Mouse (Mus musculus) MEL (cell line): ENCODE measurements around the gene Fkbp14.
A peak's percentile ranks its signal among the peaks of the same experiment; 100 is the strongest.

Experiments
- CTCF ChIP-seq, 3 experiments: IDR thresholded peaks in 2 of 3; conservative IDR thresholded peaks in 1 of 3; 2 replicates each; pipeline ENCODE4 v1.5.1; 2011 to 2012; ENCODE audit warnings: low read length in 3 of 3, low read depth in 2 of 3, mild to moderate bottlenecking in 2 of 3, improper control_type of control experiment in 1 of 3, inconsistent platforms in 1 of 3, mixed read lengths in 1 of 3, moderate library complexity in 1 of 3; ENCODE audit not compliant: control insufficient read depth in 1 of 3, insufficient read depth in 1 of 3, poor library complexity in 1 of 3, severe bottlenecking in 1 of 3
- E2F4 ChIP-seq: IDR thresholded peaks from 2 replicates; pipeline ENCODE4 v1.6.1; 2011; ENCODE audit warnings: low read depth, low read length, improper control_type of control experiment, borderline replicate concordance
- ELF1 ChIP-seq: IDR thresholded peaks from 2 replicates; pipeline ENCODE4 v1.6.1; 2014; ENCODE audit warnings: low read depth, mild to moderate bottlenecking, inconsistent platforms, low read length, improper control_type of control experiment, moderate library complexity
- GATA1 ChIP-seq: IDR thresholded peaks from 2 replicates; pipeline ENCODE4 v1.6.1; 2011; ENCODE audit warnings: low read depth, low read length, improper control_type of control experiment
- HCFC1 ChIP-seq: IDR thresholded peaks from 2 replicates; pipeline ENCODE4 v1.6.1; 2012; ENCODE audit warnings: low read depth, mild to moderate bottlenecking, inconsistent platforms, low read length, improper control_type of control experiment, moderate library complexity
- MAX ChIP-seq: IDR thresholded peaks from 2 replicates; pipeline ENCODE4 v1.6.1; 2011; ENCODE audit warnings: low read length, improper control_type of control experiment
- POLR2A ChIP-seq, 2 experiments: IDR thresholded peaks; 2 replicates each; pipeline ENCODE4 v1.6.1; 2011 to 2012; ENCODE audit warnings: low read length in 2 of 2, mild to moderate bottlenecking in 2 of 2, control low read depth in 1 of 2, improper control_type of control experiment in 1 of 2, low read depth in 1 of 2, moderate library complexity in 1 of 2; ENCODE audit not compliant: control insufficient read depth in 1 of 2, insufficient read depth in 1 of 2, poor library complexity in 1 of 2
- POLR2AphosphoS2 ChIP-seq: IDR thresholded peaks from 2 replicates; pipeline ENCODE4 v1.6.1; 2011; ENCODE audit warnings: low read length, improper control_type of control experiment
- RAD21 ChIP-seq: IDR thresholded peaks from 2 replicates; pipeline ENCODE4 v1.6.1; 2011; ENCODE audit warnings: mild to moderate bottlenecking, low read depth, low read length, improper control_type of control experiment
- TBP ChIP-seq: IDR thresholded peaks from 2 replicates; pipeline ENCODE4 v1.8.0; 2011; ENCODE audit warnings: low read depth, low read length, improper control_type of control experiment
- ZKSCAN1 ChIP-seq: IDR thresholded peaks from 2 replicates; pipeline ENCODE4 v1.6.1; 2012; ENCODE audit warnings: low read depth, mild to moderate bottlenecking, inconsistent platforms, low read length, improper control_type of control experiment, moderate library complexity
- ZMIZ1 ChIP-seq: IDR thresholded peaks from 2 replicates; pipeline ENCODE4 v1.6.1; 2012; ENCODE audit warnings: low read depth, mild to moderate bottlenecking, inconsistent platforms, low read length, improper control_type of control experiment, moderate library complexity

GRCm38 (mm10) chr6:54631462-54631861 lies 34.4 kb upstream of the Fkbp14 start:
- TF ChIP-seq E2F4 (no peak), RAD21 (peak; percentile 10; the same call in 1 of the 2 replicates), ZKSCAN1 (no peak), ZMIZ1 (no peak), TBP (no peak), CTCF (IDR thresholded peaks at IDR 0.05 in 2 of 3, conservative IDR thresholded peaks at IDR 0.05 in 1 of 3; ENCODE audit: control insufficient read depth in 1 of 3, insufficient read depth in 1 of 3, low read depth in 2 of 3, low read length in 3 of 3, poor library complexity in 1 of 3, severe bottlenecking in 1 of 3) (peak in 1 of 3 experiments; percentile 38; a peak in 2 of 6 replicates), MAX (no peak), GATA1 (no peak), HCFC1 (no peak), POLR2AphosphoS2 (no peak), ELF1 (no peak), POLR2A (IDR thresholded peaks at IDR 0.05; ENCODE audit: control insufficient read depth in 1 of 2, insufficient read depth in 1 of 2, low read depth in 1 of 2, low read length in 2 of 2, poor library complexity in 1 of 2) (no peak)
